Mouse (Mus musculus) left cerebral cortex, adult 2 months (tissue): ENCODE measurements at regions not wholly inside any gene's neighbourhood (a gene's known extent, or its start where the extent isn't known, plus 50 kb on each side); places are given as distances from the start of the nearest gene placed in this dataset.

Experiments
- DNase-seq, 2 experiments: peaks; one replicate each; pipeline ENCODE4 v3.0.0; 2021 to 2022; ENCODE audit warnings: low spot score in 2 of 2, mixed read lengths in 1 of 2; ENCODE audit errors: extremely low spot score in 1 of 2
- H3K27ac ChIP-seq: fragments of 200-600 bp; 2 replicates; pipeline ENCODE4 v1.8.1; 2022
- H3K4me3 ChIP-seq: fragments of 200-600 bp; 2 replicates; pipeline ENCODE4 v1.8.1; 2022
- CTCF ChIP-seq: fragments of 200-600 bp; IDR thresholded peaks from 2 replicates; pipeline ENCODE4 v1.8.1; 2022; ENCODE audit warnings: antibody characterized with exemption, mild to moderate bottlenecking, moderate library complexity
- intact Hi-C: fragments of 180-260 bp; cut with DNase I; formaldehyde crosslinking; loops from one replicate; pipeline ENCODE4 v1.15.1; 2025

- Histone ChIP-seq H3K27ac (no peak overlapping the region), H3K4me3 (no peak overlapping the region)
- no peak for TF ChIP-seq CTCF
- DNase-seq = no peak
- intact Hi-C loops = loop anchor here (5.0 kb wide), 1 partner anchor 38 kb away; no protein-coding TSS in a partner anchor
Measured at GRCm38 (mm10) chr8:28594606-28595005, 1147.1 kb downstream of the Poteg start.

DNA sequence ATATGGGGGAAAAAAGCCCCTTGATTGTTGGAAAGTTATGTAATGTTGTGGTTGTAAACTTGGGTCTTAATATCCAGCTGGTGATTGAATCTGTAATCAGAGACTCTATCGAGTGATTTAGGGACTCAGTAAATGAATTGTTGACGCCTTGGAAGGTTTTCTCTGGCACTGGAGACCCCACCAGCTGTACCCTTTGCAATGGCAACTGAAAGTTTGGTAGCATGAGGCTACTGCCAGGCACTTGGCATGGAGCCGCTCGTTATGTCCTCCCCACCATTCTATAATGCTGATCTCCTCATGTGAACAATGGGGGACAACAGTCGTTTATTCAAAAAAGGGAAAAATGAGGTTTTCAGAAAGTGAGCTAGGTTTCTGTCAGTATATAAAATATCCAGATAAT, 1148.4 kb downstream of the Poteg start:
- intact Hi-C loops = no loop called here
- Histone ChIP-seq H3K4me3 (no peak overlapping the region), H3K27ac (no peak overlapping the region)
- no peak for DNase-seq
- no peak for TF ChIP-seq CTCF
